Mouse (Mus musculus) megakaryocyte, embryonic 14.5 days (primary cell): Measurements from ENCODE around the gene Matn3. TPM values are rescaled to one million over a fixed set of nuclear protein-coding genes. Genes with fewer than 3 reads are reported as not detected.
A peak's percentile ranks its signal among the peaks of the same experiment; 100 is the strongest.
"Not testable (repeated sequence)": the region's sequence is repeated elsewhere in the genome, so short reads cannot be mapped to it uniquely, and the experiment has no call there.

Source experiments
- H3K27me3 ChIP-seq: replicated peaks from 2 replicates; pipeline ENCODE3; 2012; ENCODE audit warnings: inconsistent platforms
- H3K36me3 ChIP-seq: replicated peaks from 2 replicates; pipeline ENCODE3; 2012; ENCODE audit warnings: low read length, inconsistent platforms, mixed read lengths
- H3K4me1 ChIP-seq: 2 replicates; pipeline ENCODE4 v1.6.1; 2012; ENCODE audit warnings: inconsistent platforms
- H3K4me3 ChIP-seq: replicated peaks from 2 replicates; pipeline ENCODE3; 2012; ENCODE audit warnings: moderate library complexity, mild to moderate bottlenecking, inconsistent platforms
- H3K9me3 ChIP-seq: 2 replicates; pipeline ENCODE4 v1.6.1; 2012; ENCODE audit warnings: inconsistent platforms
- FLI1 ChIP-seq: IDR thresholded peaks from 2 replicates; pipeline ENCODE4 v1.6.1; 2012; ENCODE audit warnings: low read length, inconsistent platforms, mixed read lengths
- GATA1 ChIP-seq: IDR thresholded peaks from 3 replicates; pipeline ENCODE4 v1.6.1; 2012; ENCODE audit warnings: mixed read lengths, low read length, inconsistent platforms, borderline replicate concordance
- polyA plus RNA-seq: library from polyadenylated mRNA; stranded (reverse); fragments of >175 nt; gene quantifications from 2 replicates; pipeline ENCODE4 v1.2.3, GENCODE M21; 2012; ENCODE audit warnings: low replicate concordance; ENCODE audit not compliant: insufficient read depth

The Matn3 gene
- polyA plus RNA-seq, 1 experiment: not detected

- Histone ChIP-seq H3K27me3 (no peaks in the 10 kb centered on the region), H3K9me3 (no peaks in the 10 kb centered on the region), H3K4me1 (peaks cover 24% of the 10 kb centered on the region), H3K4me3 (no peak overlapping the region), H3K36me3 (peaks cover 89% of the 10 kb centered on the region)
- TF ChIP-seq GATA1 (no peak), FLI1 (no peak)
Observed at GRCm38 (mm10) chr12:8935349-8935748, 12.4 kb upstream of the Matn3 start.

- H3K9me3 ChIP-seq, H3K4me3 ChIP-seq, H3K27me3 ChIP-seq: not testable (repeated sequence)
- Histone ChIP-seq H3K36me3 (peaks cover 81% of the 10 kb centered on the region), H3K4me1 (peaks cover 20% of the 10 kb centered on the region)
Observed at GRCm38 (mm10) chr12:8936210-8936609, 11.5 kb upstream of the Matn3 start.

DNA sequence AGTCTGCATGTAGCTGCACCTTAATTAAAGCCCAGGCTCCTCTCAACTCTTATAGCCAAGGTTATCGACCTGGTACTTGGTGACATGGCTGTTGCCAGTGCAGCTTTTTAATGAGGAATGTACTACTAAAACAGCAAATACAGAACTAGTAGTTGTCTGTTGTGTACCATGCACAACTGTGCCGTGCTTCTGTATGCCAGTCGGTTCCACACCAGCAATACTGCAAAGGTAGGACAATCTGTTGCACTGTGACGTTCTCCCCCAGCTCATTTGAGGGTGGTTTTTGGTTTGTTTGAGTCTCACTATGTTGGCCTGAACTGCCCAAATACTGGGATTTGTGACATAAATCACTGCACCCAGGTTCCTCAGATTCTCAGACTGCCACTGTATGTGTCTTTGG, 8.2 kb upstream of the Matn3 start:
- peaks cover 51% of the 10 kb centered on the region for H3K36me3 ChIP-seq
- TF ChIP-seq FLI1: no peak
- TF ChIP-seq GATA1: no peak

GRCm38 (mm10) chr12:8940011-8941005, 7.4 kb upstream of the Matn3 start:
- no peaks in the 10 kb centered on the region for H3K9me3 ChIP-seq
- H3K4me1 ChIP-seq: peaks cover 23% of the 10 kb centered on the region
- H3K4me3 ChIP-seq: no peak overlapping the region
- H3K36me3 ChIP-seq: peaks cover 43% of the 10 kb centered on the region
- TF ChIP-seq FLI1: no peak
- TF ChIP-seq GATA1: no peak
- H3K27me3 ChIP-seq: peaks cover under 1% of the 10 kb centered on the region

More for the DNA sequence above, 8.2 kb upstream of the Matn3 start:
- Histone ChIP-seq H3K27me3 (no peaks in the 10 kb centered on the region), H3K4me1 (peaks cover 22% of the 10 kb centered on the region), H3K4me3 (no peak overlapping the region), H3K9me3 (no peaks in the 10 kb centered on the region)

DNA sequence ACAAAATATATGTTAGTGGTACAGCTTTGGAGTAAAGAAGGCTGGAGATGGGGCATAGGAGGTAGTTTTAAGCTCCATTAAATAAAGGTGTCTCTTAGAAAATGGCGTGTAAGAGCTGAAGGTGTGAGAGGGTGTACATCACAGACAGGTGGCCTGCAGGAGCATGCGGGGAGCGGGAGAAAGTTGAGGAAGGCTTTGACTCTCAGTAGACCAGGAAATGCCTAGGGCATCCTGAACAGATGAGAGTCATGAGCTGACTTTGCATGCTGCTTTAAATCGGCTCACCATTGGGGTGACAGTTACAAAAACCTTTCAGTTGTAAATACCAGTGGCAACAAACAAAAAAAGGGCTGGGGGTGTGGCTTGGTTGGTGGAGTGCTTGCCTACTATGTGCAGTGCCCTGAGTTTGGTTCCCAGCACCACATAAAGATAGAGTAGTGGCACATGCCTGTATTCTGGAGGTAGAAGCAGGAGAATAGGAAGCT, 6.6 kb upstream of the Matn3 start:
- H3K27me3 ChIP-seq: peaks cover 9% of the 10 kb centered on the region
- H3K9me3 ChIP-seq: no peaks in the 10 kb centered on the region
- TF ChIP-seq FLI1 (no peak), GATA1 (no peak)
- no peak overlapping the region for H3K4me3 ChIP-seq
- peaks cover 34% of the 10 kb centered on the region for H3K36me3 ChIP-seq
- H3K4me1 ChIP-seq: peaks cover 29% of the 10 kb centered on the region

DNA sequence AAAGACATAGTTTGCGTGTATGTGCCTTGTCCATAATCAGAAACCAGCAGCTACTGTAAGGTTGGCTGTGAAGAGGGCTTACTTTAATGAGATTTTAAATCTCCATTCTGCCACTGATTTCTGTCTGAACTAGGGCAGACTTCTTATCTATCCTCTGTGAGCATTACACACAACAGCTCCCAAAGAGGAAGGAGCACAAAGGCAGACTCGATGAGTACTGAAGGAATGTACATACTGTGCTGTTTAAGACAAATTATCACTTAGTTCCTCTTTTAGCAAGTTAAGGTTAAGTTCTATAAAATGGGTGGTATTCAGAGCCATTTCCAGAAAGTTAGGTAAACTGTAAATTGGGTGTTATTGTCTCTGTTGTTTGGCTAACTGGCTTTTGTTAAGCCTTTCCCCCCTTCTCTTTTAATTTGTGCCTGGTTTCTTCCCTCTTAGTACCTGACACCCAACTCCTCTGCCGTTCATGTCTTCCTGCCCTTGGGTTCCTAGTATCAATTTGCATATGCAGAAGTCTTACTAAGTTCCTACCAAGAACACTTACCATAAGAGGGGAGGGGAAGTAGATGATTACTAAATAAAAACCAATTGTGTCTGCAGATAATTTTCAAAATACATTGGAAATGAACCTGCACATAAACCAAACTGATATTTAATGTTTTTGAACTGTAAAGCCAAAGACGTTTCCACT, 5.9 kb upstream of the Matn3 start:
- Histone ChIP-seq H3K4me3 (no peak overlapping the region), H3K36me3 (peaks cover 27% of the 10 kb centered on the region), H3K4me1 (peaks cover 30% of the 10 kb centered on the region), H3K27me3 (peaks cover 16% of the 10 kb centered on the region), H3K9me3 (no peaks in the 10 kb centered on the region)
- TF ChIP-seq FLI1 (no peak), GATA1 (no peak)

DNA sequence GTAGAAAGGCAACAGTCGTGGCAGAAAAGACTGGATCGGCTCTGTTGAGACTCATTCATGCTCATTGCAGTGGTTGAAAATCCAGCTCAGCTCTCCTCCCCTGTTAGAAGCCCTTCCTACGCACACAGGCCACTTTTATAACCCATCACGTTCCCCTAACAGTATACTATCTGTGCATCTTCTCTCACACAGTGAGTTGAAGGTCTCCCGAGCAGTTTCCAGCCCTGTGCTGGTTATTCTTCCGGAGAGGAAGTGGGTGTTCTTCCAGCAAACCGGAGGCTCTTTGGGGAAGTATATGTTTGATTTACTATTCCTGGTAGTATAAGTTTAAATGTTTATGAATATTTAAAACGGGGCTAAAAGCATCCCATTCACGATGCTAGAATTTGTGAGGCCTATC, 566 bp upstream of the Matn3 start:
- Histone ChIP-seq H3K4me3 (peak overlapping the region; percentile 14), H3K27me3 (peaks cover 53% of the 10 kb centered on the region), H3K4me1 (peaks cover 34% of the 10 kb centered on the region), H3K9me3 (no peaks in the 10 kb centered on the region), H3K36me3 (no peaks in the 10 kb centered on the region)
- TF ChIP-seq FLI1: no peak

- TF ChIP-seq GATA1 (no peak), FLI1 (no peak)
- peaks cover 46% of the 10 kb centered on the region for H3K27me3 ChIP-seq
- H3K4me3 ChIP-seq: no peak overlapping the region
- H3K9me3 ChIP-seq: peaks cover 2% of the 10 kb centered on the region; the same call in 1 of the 2 replicates
- peaks cover 11% of the 10 kb centered on the region for H3K4me1 ChIP-seq
- no peaks in the 10 kb centered on the region for H3K36me3 ChIP-seq
Observed at GRCm38 (mm10) chr12:8953136-8953535, 5.4 kb downstream of the Matn3 start.

DNA sequence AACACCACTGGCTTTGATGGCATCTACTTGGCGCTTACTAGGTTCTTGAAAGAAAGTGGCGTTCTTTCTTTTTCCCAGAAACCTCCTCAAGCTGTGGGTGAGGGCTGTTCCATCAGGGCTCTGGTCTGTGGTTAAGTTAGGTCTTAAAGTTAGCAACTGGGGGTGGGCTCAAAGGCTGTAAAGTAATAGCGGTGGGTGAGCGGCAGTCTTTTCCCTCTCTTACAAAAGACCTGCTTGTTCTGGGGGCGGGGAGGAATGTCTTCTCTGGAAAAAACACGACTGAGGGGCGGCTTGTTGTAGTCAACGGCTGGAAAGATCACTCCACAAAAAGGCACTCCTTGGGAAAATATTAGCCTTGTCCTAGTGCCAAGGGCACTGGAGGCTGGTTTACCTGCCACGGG, 6.4 kb downstream of the Matn3 start:
- no peak for TF ChIP-seq GATA1
- TF ChIP-seq FLI1: no peak
- Histone ChIP-seq H3K4me3 (no peak overlapping the region), H3K36me3 (no peaks in the 10 kb centered on the region), H3K27me3 (peaks cover 39% of the 10 kb centered on the region), H3K9me3 (peaks cover 2% of the 10 kb centered on the region; the same call in 1 of the 2 replicates), H3K4me1 (peaks cover 8% of the 10 kb centered on the region)

- Histone ChIP-seq H3K4me3 (no peak overlapping the region), H3K27me3 (peaks cover 29% of the 10 kb centered on the region), H3K36me3 (no peaks in the 10 kb centered on the region), H3K4me1 (no peaks in the 10 kb centered on the region), H3K9me3 (peaks cover 2% of the 10 kb centered on the region; the same call in 1 of the 2 replicates)
- TF ChIP-seq GATA1: no peak
Observed at GRCm38 (mm10) chr12:8961607-8962316, 14.0 kb downstream of the Matn3 start.
